ENCODE assay signal across 8 mouse cellular contexts in genomic region chr6:47799079-47799478, GRCm38 (mm10). TPM values are rescaled to one million over a fixed set of nuclear protein-coding genes. Genes with fewer than 3 reads are reported as not detected.
A peak's percentile ranks its signal among the peaks of the same experiment; 100 is the strongest.
DNase-seq lines count a peak whose midpoint lies in the region; ATAC-seq and TF ChIP-seq lines count a peak whose summit lies in the region.

No protein-coding gene starts in this region.

- H3K9me3 ChIP-seq in forebrain, embryonic 13.5 days (replicated peaks), result no peaks in the 10 kb centered on the region
- no peaks in the 10 kb centered on the region for H3K9me3 ChIP-seq in liver, embryonic 14.5 days (ENCODE audit: control insufficient read depth, low read length)
- no peaks in the 10 kb centered on the region for H3K9me3 ChIP-seq in neural tube, embryonic 12.5 days

- no peak overlapping the region for H3K4me2 ChIP-seq in forebrain, embryonic 13.5 days
- no peak overlapping the region for H3K4me2 ChIP-seq in liver, embryonic 14.5 days (ENCODE audit: low read depth)
- H3K4me2 ChIP-seq in neural tube, embryonic 12.5 days (replicated peaks), result no peak overlapping the region

- no peak overlapping the region for H3K4me3 ChIP-seq in bone marrow, adult 2 months (replicated peaks; ENCODE audit: control insufficient read depth, low read depth, low read length)
- H3K4me3 ChIP-seq in forebrain, embryonic 13.5 days, result no peak overlapping the region
- no peak overlapping the region for H3K4me3 ChIP-seq in liver, embryonic 14.5 days (ENCODE audit: insufficient read depth in 1 of 2, low read depth in 2 of 2, low read length in 2 of 2)
- no peak overlapping the region for H3K4me3 ChIP-seq in neural tube, embryonic 12.5 days

- 37% methylated on average over 6 of the region's 6 CpGs for WGBS in bone marrow, adult 2 months
- 51% methylated on average over 6 of the region's 6 CpGs for WGBS in forebrain, embryonic 13.5 days
- 42% methylated on average over 6 of the region's 6 CpGs for WGBS in liver, embryonic 14.5 days (ENCODE audit: insufficient replicate concordance)
- WGBS in neural tube, embryonic 12.5 days, result 57% methylated on average over 6 of the region's 6 CpGs

- peak; percentile 57; the same call in 1 of the 2 replicates for ATAC-seq in forebrain, embryonic 13.5 days
- ATAC-seq in liver, embryonic 14.5 days (ENCODE audit: insufficient read depth), result peak; percentile 22; the same call in 1 of the 2 replicates
- peak; percentile 56; the same call in 1 of the 2 replicates for ATAC-seq in neural tube, embryonic 12.5 days (ENCODE audit: low FRiP score, low read depth)

- no peak overlapping the region for H3K9ac ChIP-seq in forebrain, embryonic 13.5 days
- H3K9ac ChIP-seq in liver, embryonic 14.5 days (replicated peaks), result no peak overlapping the region
- H3K9ac ChIP-seq in neural tube, embryonic 12.5 days, result no peak overlapping the region

- DNase-seq in right cerebral cortex, postnatal 14 days, result peak; percentile 46
- DNase-seq in right cerebral cortex, adult 18-20 months, result no peak
- peak; percentile 90 for DNase-seq in induced T-regulatory cell, adult 2 months (ENCODE audit: low read depth)
- peak; percentile 43 to 54 (median 54) for DNase-seq in liver, embryonic 14.5 days (ENCODE audit: low read depth in 3 of 3, low spot score in 3 of 3)
- DNase-seq in urinary bladder, adult 2 months (ENCODE audit: low spot score), result no peak

- TF ChIP-seq CTCF in bone marrow, adult 2 months (IDR thresholded peaks at IDR 0.05; ENCODE audit: control insufficient read depth, insufficient read depth, low read length), result peak; percentile 60
- peak; percentile 83 for TF ChIP-seq CTCF in liver, embryonic 14.5 days (IDR thresholded peaks at IDR 0.05; ENCODE audit: low read depth)

- H3K27me3 ChIP-seq in forebrain, embryonic 13.5 days, result no peaks in the 10 kb centered on the region
- no peaks in the 10 kb centered on the region for H3K27me3 ChIP-seq in liver, embryonic 14.5 days (ENCODE audit: control insufficient read depth, insufficient read depth, low read length)
- no peaks in the 10 kb centered on the region for H3K27me3 ChIP-seq in neural tube, embryonic 12.5 days (replicated peaks)

- peaks cover 97% of the 10 kb centered on the region for H3K36me3 ChIP-seq in forebrain, embryonic 13.5 days (ENCODE audit: poor library complexity, severe bottlenecking)
- H3K36me3 ChIP-seq in liver, embryonic 14.5 days (replicated peaks; ENCODE audit: control insufficient read depth, insufficient read depth, low read depth), result peaks cover 32% of the 10 kb centered on the region
- peaks cover 90% of the 10 kb centered on the region for H3K36me3 ChIP-seq in neural tube, embryonic 12.5 days

- H3K4me1 ChIP-seq in bone marrow, adult 2 months (ENCODE audit: control insufficient read depth, insufficient read depth, low read length), result no peaks in the 10 kb centered on the region; the same call in 1 of the 2 replicates
- H3K4me1 ChIP-seq in forebrain, embryonic 13.5 days, result 0 out of 2 replicates have a peak, but pooled peaks cover 3% of the 10 kb centered on the region
- H3K4me1 ChIP-seq in liver, embryonic 14.5 days (replicated peaks; ENCODE audit: control insufficient read depth in 2 of 2, insufficient read depth in 2 of 2, low read length in 1 of 2), result no peaks in the 10 kb centered on the region
- no peaks in the 10 kb centered on the region for H3K4me1 ChIP-seq in neural tube, embryonic 12.5 days

- H3K27ac ChIP-seq in bone marrow, adult 2 months (ENCODE audit: control insufficient read depth, insufficient read depth, low read depth, low read length, poor library complexity), result no peak overlapping the region
- no peak overlapping the region for H3K27ac ChIP-seq in forebrain, embryonic 13.5 days
- no peak overlapping the region for H3K27ac ChIP-seq in liver, embryonic 14.5 days
- no peak overlapping the region for H3K27ac ChIP-seq in neural tube, embryonic 12.5 days

- no peak for TF ChIP-seq POLR2A in bone marrow, adult 2 months (IDR thresholded peaks at IDR 0.05; ENCODE audit: borderline replicate concordance, control insufficient read depth, low read depth, low read length)

- no peak for TF ChIP-seq EP300 in liver, embryonic 14.5 days (IDR thresholded peaks at IDR 0.05; ENCODE audit: low read depth)

RNA-seq across cellular contexts. Expression of gene Pdia4, which starts 14.2 kb away (rescaled TPM):
- 14.3 and 39.4 TPM in 2 replicates for polyA plus RNA-seq in bone marrow, adult 2 months (2011; ENCODE audit: insufficient read depth, insufficient read length, low replicate concordance, missing spikeins)
- 167 and 173 TPM in 2 replicates for polyA plus RNA-seq in forebrain, embryonic 13.5 days (2015; fragmentation: Nextera tagmentation; extraction: Ambion mirVana)
- 27.5 and 42.4 TPM in 2 replicates for polyA plus RNA-seq in liver, embryonic 14.5 days (2012; rRNA removed)
- 86.1 and 90.4 TPM in 2 replicates for polyA plus RNA-seq in liver, embryonic 14.5 days (2014; fragmentation: Nextera tagmentation; extraction: Ambion mirVana)
- 196 and 221 TPM in 2 replicates for polyA plus RNA-seq in neural tube, embryonic 12.5 days (2016; fragmentation: Nextera tagmentation; extraction: Ambion mirVana)
- polyA plus RNA-seq in urinary bladder, adult 2 months (2012; rRNA removed), result 76.1 and 88.5 TPM in 2 replicates

RNA-seq across cellular contexts. Expression of gene Zfp786, which starts 31.6 kb away (rescaled TPM):
- not detected in 2 replicates for polyA plus RNA-seq in bone marrow, adult 2 months (2011; ENCODE audit: insufficient read depth, insufficient read length, low replicate concordance, missing spikeins)
- polyA plus RNA-seq in forebrain, embryonic 13.5 days (2015; fragmentation: Nextera tagmentation; extraction: Ambion mirVana), result 13.5 and 13.9 TPM in 2 replicates
- polyA plus RNA-seq in liver, embryonic 14.5 days (2012; rRNA removed), result 0.17 and 0.19 TPM in 2 replicates
- polyA plus RNA-seq in liver, embryonic 14.5 days (2014; fragmentation: Nextera tagmentation; extraction: Ambion mirVana), result 0.24 and 0.39 TPM in 2 replicates
- polyA plus RNA-seq in neural tube, embryonic 12.5 days (2016; fragmentation: Nextera tagmentation; extraction: Ambion mirVana), result 12.8 and 14.8 TPM in 2 replicates
- 0.48 and 0.75 TPM in 2 replicates for polyA plus RNA-seq in urinary bladder, adult 2 months (2012; rRNA removed)

RNA-seq across cellular contexts. Expression of gene Zfp398, which starts 36.4 kb away (rescaled TPM):
- 2.3 and 5.7 TPM in 2 replicates for polyA plus RNA-seq in bone marrow, adult 2 months (2011; ENCODE audit: insufficient read depth, insufficient read length, low replicate concordance, missing spikeins)
- 13.1 and 14.7 TPM in 2 replicates for polyA plus RNA-seq in forebrain, embryonic 13.5 days (2015; fragmentation: Nextera tagmentation; extraction: Ambion mirVana)
- polyA plus RNA-seq in liver, embryonic 14.5 days (2012; rRNA removed), result 1.4 and 1.7 TPM in 2 replicates
- 1.2 and 1.4 TPM in 2 replicates for polyA plus RNA-seq in liver, embryonic 14.5 days (2014; fragmentation: Nextera tagmentation; extraction: Ambion mirVana)
- polyA plus RNA-seq in neural tube, embryonic 12.5 days (2016; fragmentation: Nextera tagmentation; extraction: Ambion mirVana), result 13.4 and 14.5 TPM in 2 replicates
- 6.6 and 8.2 TPM in 2 replicates for polyA plus RNA-seq in urinary bladder, adult 2 months (2012; rRNA removed)

Comparison
In these comparisons a context has a peak if more than half of its experiments do, and no peak if none do; other contexts are left out.
1. DNase-seq: peak in right cerebral cortex, postnatal 14 days (single experiment), induced T-regulatory cell, adult 2 months (single experiment) and liver, embryonic 14.5 days (3 of 3); none in right cerebral cortex, adult 18-20 months (single experiment) and urinary bladder, adult 2 months (single experiment).
2. Peak in every context shown above with its lines, with median percentiles within 50 percentile points of each other: ATAC-seq.